Mouse (Mus musculus) forebrain, embryonic 10.5 days (tissue): ENCODE measurements around the gene Srgap3. TPM values are rescaled to one million over a fixed set of nuclear protein-coding genes. Genes with fewer than 3 reads are reported as not detected.

ENCODE experiments used
- DNase-seq: peaks from one replicate; pipeline ENCODE4 v3.0.0-alpha.2; 2017; ENCODE audit warnings: low spot score; ENCODE audit errors: extremely low spot score
- H3K27ac ChIP-seq: fragments of 300-500 bp; sonication (generic); 2 replicates; pipeline ENCODE4 v1.5.1; 2016; ENCODE audit warnings: mild to moderate bottlenecking
- H3K27me3 ChIP-seq: fragments of 300-500 bp; sonication (generic); 2 replicates; pipeline ENCODE4 v1.6.1; 2016; ENCODE audit warnings: mild to moderate bottlenecking; ENCODE audit not compliant: poor library complexity, severe bottlenecking
- H3K36me3 ChIP-seq: fragments of 300-500 bp; sonication (generic); replicated peaks from 2 replicates; pipeline ENCODE4 v1.6.1; 2016; ENCODE audit warnings: mild to moderate bottlenecking, moderate library complexity
- H3K4me1 ChIP-seq: fragments of 300-500 bp; sonication (generic); 2 replicates; pipeline ENCODE4 v1.6.1; 2016
- H3K4me3 ChIP-seq: fragments of 300-500 bp; sonication (generic); 2 replicates; pipeline ENCODE4 v1.5.1; 2016; ENCODE audit warnings: mild to moderate bottlenecking, moderate library complexity
- H3K9me3 ChIP-seq: fragments of 300-500 bp; sonication (generic); 2 replicates; pipeline ENCODE4 v1.6.1; 2016; ENCODE audit warnings: mild to moderate bottlenecking, moderate library complexity
- WGBS: fragments of 180-500 bp; shearing (Covaris S2); methylation state at CpG from one replicate; pipeline ENCODE4 v1.1.7; 2016; 5-methylcytosine and 5-hydroxymethylcytosine counted together
- polyA plus RNA-seq: library from polyadenylated mRNA; unstranded; fragments of >200 nt; fragmentation: Nextera tagmentation; extraction: Ambion mirVana; gene quantifications from 2 replicates; pipeline ENCODE4 v1.2.1, GENCODE M21; 2016

Gene Srgap3
- polyA plus RNA-seq, 1 experiment from 2014 or later, result 16.5 TPM

- Histone ChIP-seq H3K4me3 (peak within 1 kb of the TSS; percentile 79), H3K36me3 (peaks cover 20% of the 10 kb centered on the region), H3K27ac (peak within 1 kb of the TSS; percentile 93), H3K9me3 (no peaks in the 10 kb centered on the region), H3K27me3 (peaks cover 9% of the 10 kb centered on the region), H3K4me1 (peaks cover 28% of the 10 kb centered on the region)
- WGBS, result under 1% methylated on average over 77 of the region's 77 CpGs
- DNase-seq, result peak; percentile 88
These were observed 250.8 kb downstream of the Srgap3 start, which contains the start of gene Rad18 for GRCm38 (mm10) chr6:112696056-112696950. Gene Rad18 (minus strand): TSS chr6:112696686.

GRCm38 (mm10) chr6:112694492-112694891, 252.6 kb downstream of the Srgap3 start:
- WGBS, result 93% methylated on average over 5 of the region's 5 CpGs
- Histone ChIP-seq H3K27me3 (peaks cover 9% of the 10 kb centered on the region), H3K4me3 (no peak overlapping the region), H3K9me3 (no peaks in the 10 kb centered on the region), H3K36me3 (peaks cover 38% of the 10 kb centered on the region), H3K27ac (no peak overlapping the region), H3K4me1 (peaks cover 28% of the 10 kb centered on the region)
- no peak for DNase-seq

- Histone ChIP-seq H3K36me3 (peaks cover 63% of the 10 kb centered on the region), H3K4me3 (no peak overlapping the region), H3K27ac (no peak overlapping the region), H3K27me3 (no peaks in the 10 kb centered on the region), H3K9me3 (no peaks in the 10 kb centered on the region), H3K4me1 (peaks cover 20% of the 10 kb centered on the region)
- 94% methylated on average over 1 of the region's 1 CpGs for WGBS
- DNase-seq, result no peak
These were observed 255.5 kb downstream of the Srgap3 start for GRCm38 (mm10) chr6:112691523-112691922.

DNA sequence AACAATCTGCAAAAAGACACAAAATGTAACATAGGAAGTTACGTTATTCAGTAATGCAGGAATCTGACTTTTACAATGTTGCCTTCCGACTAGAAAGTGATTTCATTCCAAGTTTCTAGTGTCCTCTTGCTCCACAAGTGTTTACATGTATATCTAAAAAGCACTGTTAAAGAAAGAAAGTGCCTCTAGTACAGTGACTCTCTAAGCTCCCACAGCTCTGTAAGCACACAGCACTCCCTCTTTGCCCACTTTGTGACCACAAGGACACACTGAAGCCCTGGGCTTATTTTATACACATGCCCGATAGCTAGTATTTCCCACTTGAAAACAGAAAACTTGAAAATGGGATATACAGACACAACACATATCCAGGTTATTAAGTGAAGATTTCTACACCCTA, 259.0 kb downstream of the Srgap3 start:
- 97% methylated on average over 3 of the region's 3 CpGs for WGBS
- no peak overlapping the region for H3K27ac ChIP-seq
- no peak for DNase-seq
- H3K36me3 ChIP-seq, result peaks cover 88% of the 10 kb centered on the region
- H3K9me3 ChIP-seq, result no peaks in the 10 kb centered on the region
- no peaks in the 10 kb centered on the region for H3K27me3 ChIP-seq
- H3K4me3 ChIP-seq, result no peak overlapping the region
- H3K4me1 ChIP-seq, result no peaks in the 10 kb centered on the region

GRCm38 (mm10) chr6:112686485-112686884, 260.6 kb downstream of the Srgap3 start:
- Histone ChIP-seq H3K4me3 (no peak overlapping the region), H3K27ac (no peak overlapping the region), H3K36me3 (peaks cover 85% of the 10 kb centered on the region), H3K4me1 (no peaks in the 10 kb centered on the region), H3K9me3 (no peaks in the 10 kb centered on the region), H3K27me3 (no peaks in the 10 kb centered on the region)
- DNase-seq, result no peak
- WGBS, result 93% methylated on average over 7 of the region's 7 CpGs

DNA sequence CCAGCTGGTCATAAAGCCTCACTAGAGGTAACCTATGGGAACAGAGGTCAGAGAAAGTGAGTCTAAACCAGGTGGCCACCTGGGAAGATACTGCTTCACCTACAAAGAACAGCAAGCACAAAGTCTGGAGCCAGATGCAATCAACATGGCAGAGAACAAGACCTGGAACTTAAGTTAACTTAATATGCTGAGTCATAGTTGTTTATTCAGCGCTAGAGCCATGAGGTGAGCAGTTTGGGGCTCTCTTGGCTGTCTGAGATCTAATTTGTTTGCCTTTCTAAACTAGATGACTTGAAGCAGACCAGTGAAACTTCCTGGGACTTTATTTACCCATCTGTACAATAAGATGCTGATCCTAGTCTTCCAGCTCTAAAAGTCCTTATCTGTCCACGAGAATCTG, 263.0 kb downstream of the Srgap3 start:
- 91% methylated on average over 2 of the region's 2 CpGs for WGBS
- Histone ChIP-seq H3K36me3 (peaks cover 86% of the 10 kb centered on the region), H3K4me1 (no peaks in the 10 kb centered on the region), H3K27ac (no peak overlapping the region), H3K9me3 (no peaks in the 10 kb centered on the region), H3K4me3 (no peak overlapping the region), H3K27me3 (no peaks in the 10 kb centered on the region)
- no peak for DNase-seq

Other genes with a start within 250 kb of the Srgap3 start
- gene Thumpd3, start 99.0 kb upstream of the Srgap3 start, polyA plus RNA-seq, result 75.2 and 81.4 TPM in 2 replicates
- 72.5 and 77.8 TPM in 2 replicates for gene Setd5, start 130.1 kb upstream of the Srgap3 start, polyA plus RNA-seq
- 10.8 and 11.4 TPM in 2 replicates for gene Lhfpl4, start 248.1 kb upstream of the Srgap3 start, polyA plus RNA-seq